Mouse (Mus musculus) brown adipose tissue, adult 24 weeks (tissue): ENCODE measurements around the gene Tmem256. TPM values are rescaled to one million over a fixed set of nuclear protein-coding genes. Genes with fewer than 3 reads are reported as not detected.
"Not testable (repeated sequence)": the region's sequence is repeated elsewhere in the genome, so short reads cannot be mapped to it uniquely, and the experiment has no call there.

Experiments
- H3K27ac ChIP-seq: fragments of 200-500 bp; replicated peaks from 2 replicates; pipeline ENCODE4 v1.5.1; 2012; ENCODE audit warnings: low read depth, mild to moderate bottlenecking, low read length
- H3K4me1 ChIP-seq: fragments of 200-500 bp; 2 replicates; pipeline ENCODE4 v1.6.1; 2012; ENCODE audit warnings: low read length, mixed read lengths; ENCODE audit not compliant: control insufficient read depth, insufficient read depth, insufficient read length
- H3K4me3 ChIP-seq: fragments of 200-500 bp; 2 replicates; pipeline ENCODE4 v1.5.1; 2012; ENCODE audit warnings: low read depth, mild to moderate bottlenecking, low read length, moderate library complexity; ENCODE audit not compliant: insufficient read depth
- polyA plus RNA-seq: library from polyadenylated mRNA; stranded (reverse); fragments of >200 nt; gene quantifications from 2 replicates; pipeline ENCODE4 v1.2.4, GENCODE M21; 2012; ENCODE audit not compliant: missing spikeins, insufficient read depth, insufficient read length

The Tmem256 gene
- polyA plus RNA-seq, 1 experiment = 248 TPM

- H3K4me3 ChIP-seq = no peak within 1 kb of the TSS
Measured at GRCm38 (mm10) chr11:69858113-69858998, 20.0 kb downstream of the Tmem256 start, which contains the start of gene Tnk1. Gene Tnk1, minus strand, starts transcription at chr11:69858730.

DNA sequence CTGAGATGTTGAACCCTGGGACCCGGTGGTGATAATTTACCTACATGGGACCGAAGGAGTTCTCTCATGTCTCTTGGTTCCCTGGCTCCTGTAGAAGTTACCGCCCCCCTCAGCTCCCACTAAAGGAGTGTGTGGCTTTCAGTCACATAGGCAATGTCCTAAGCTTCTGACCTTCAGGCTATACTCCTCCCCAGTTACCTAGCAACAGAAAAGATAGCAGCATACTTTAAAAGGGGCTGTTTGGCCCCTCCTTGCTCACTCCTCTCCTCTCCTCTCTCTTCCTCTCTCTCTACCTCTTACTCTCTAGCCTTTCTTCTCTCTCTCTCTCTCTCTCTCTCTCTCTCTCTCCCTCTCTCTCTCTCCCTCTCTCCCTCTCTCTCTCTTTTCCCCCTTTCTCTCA lies 25.4 kb downstream of the Tmem256 start:
- H3K27ac ChIP-seq, H3K4me1 ChIP-seq, H3K4me3 ChIP-seq: not testable (repeated sequence)

More at GRCm38 (mm10) chr11:69858113-69858998, 20.0 kb downstream of the Tmem256 start, which contains the start of gene Tnk1:
- Histone ChIP-seq H3K4me1 (peaks cover 5% of the 10 kb centered on the region), H3K27ac (no peak within 1 kb of the TSS)

GRCm38 (mm10) chr11:69864138-69864860 lies 26.0 kb downstream of the Tmem256 start:
- Histone ChIP-seq H3K27ac (no peak overlapping the region), H3K4me3 (no peak overlapping the region)

DNA sequence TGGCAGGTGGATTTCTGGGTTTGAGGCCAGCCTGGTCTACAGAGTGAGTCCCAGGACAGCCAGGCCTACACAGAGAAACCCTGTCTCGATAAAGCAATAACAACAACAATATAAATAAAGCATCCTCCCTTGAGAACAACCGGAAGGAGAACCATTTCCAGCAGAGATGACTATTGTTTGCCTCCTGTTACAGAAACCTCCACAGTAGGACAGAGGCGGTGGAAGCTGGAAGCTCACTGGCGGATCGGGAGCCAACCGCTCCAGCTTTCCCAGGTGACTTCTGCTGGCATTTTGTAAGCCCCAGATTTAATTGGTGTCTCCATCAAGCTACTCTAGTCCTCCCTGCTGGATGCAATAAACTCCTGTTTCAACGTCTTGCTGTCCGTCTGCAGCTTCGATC lies 27.2 kb downstream of the Tmem256 start:
- H3K4me3 ChIP-seq = peak overlapping the region; percentile 36; the same call in 1 of the 2 replicates
- H3K27ac ChIP-seq = peak overlapping the region; percentile 59
- peaks cover 8% of the 10 kb centered on the region; the same call in 1 of the 2 replicates for H3K4me1 ChIP-seq

More at GRCm38 (mm10) chr11:69864138-69864860, 26.0 kb downstream of the Tmem256 start:
- H3K4me1 ChIP-seq = peaks cover 8% of the 10 kb centered on the region; the same call in 1 of the 2 replicates

DNA sequence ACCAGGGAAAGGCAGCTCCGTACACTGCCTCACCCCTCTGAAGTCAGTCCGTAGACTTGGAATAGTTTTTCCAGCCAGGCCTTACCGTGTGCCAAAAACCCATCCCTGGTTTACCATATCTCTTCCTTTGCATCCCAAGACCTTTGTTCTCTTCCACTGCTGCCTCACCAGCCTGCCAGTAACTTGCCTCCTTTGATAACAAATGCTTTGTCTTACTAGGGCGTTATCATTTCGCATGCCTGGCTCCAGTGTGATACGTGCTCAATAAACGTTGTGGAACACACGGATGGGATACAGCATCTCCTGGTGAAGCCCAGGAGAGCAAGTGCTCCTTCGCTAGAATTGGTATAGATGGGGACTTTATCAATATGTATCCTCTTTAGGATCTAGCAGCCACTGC lies 29.0 kb downstream of the Tmem256 start:
- peaks cover 9% of the 10 kb centered on the region; the same call in 1 of the 2 replicates for H3K4me1 ChIP-seq
- H3K4me3 ChIP-seq = no peak overlapping the region
- H3K27ac ChIP-seq = 0 out of 2 replicates have a peak overlapping the region, but pooled peaks have one; percentile 19

DNA sequence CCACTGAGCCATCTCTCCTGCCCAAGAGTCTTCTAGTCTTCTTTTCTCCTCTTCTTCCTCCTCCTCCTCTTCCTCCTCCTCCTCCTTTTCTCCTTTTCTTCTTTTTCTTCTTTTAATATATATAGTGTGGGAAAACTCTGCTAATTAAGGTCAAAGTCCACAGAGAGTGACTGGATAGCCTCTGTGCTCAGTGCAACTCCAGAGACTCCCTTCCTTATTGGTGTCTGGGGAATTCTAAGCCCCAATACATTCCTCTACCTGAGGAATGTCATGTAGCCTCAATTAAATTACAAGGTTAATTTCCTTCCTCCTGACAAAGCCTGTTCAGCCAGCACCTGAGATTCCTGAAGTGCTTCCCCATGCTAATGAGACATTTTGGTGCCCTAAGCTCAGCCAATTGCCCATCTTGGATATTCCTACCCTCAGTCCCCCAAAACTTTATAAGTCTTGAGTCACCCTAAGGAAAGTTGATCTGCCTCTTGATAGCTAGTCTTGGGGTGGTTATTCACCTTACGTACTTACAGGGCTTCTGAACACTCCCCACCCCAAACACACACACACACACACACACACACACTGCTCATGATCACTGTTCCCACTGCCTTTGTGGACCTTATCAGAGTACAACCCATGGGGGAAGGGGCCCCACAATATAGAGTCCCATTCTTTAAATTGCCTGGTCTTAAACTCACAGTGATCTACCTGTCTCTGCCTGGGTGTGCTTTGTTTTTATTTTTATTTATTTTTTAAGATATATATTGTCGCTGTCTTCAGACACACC lies 32.2 kb downstream of the Tmem256 start:
- Histone ChIP-seq H3K4me3 (no peak overlapping the region), H3K4me1 (peaks cover 9% of the 10 kb centered on the region; the same call in 1 of the 2 replicates), H3K27ac (0 out of 2 replicates have a peak overlapping the region, but pooled peaks have one; percentile 47)

GRCm38 (mm10) chr11:69871822-69872221 lies 33.5 kb downstream of the Tmem256 start:
- Histone ChIP-seq H3K4me3 (no peak overlapping the region), H3K27ac (no peak overlapping the region), H3K4me1 (peaks cover 10% of the 10 kb centered on the region; the same call in 1 of the 2 replicates)

GRCm38 (mm10) chr11:69872451-69872850 lies 34.1 kb downstream of the Tmem256 start:
- Histone ChIP-seq H3K4me3 (no peak overlapping the region), H3K4me1 (peaks cover 5% of the 10 kb centered on the region; the same call in 1 of the 2 replicates), H3K27ac (no peak overlapping the region)

- Histone ChIP-seq H3K4me3 (no peak overlapping the region), H3K27ac (peak overlapping the region; percentile 30), H3K4me1 (peaks cover 6% of the 10 kb centered on the region)
Measured at GRCm38 (mm10) chr11:69876186-69876585, 37.9 kb downstream of the Tmem256 start.

GRCm38 (mm10) chr11:69876867-69877266 lies 38.6 kb downstream of the Tmem256 start:
- Histone ChIP-seq H3K4me3 (no peak overlapping the region), H3K27ac (peak overlapping the region; percentile 30), H3K4me1 (peaks cover 6% of the 10 kb centered on the region)

DNA sequence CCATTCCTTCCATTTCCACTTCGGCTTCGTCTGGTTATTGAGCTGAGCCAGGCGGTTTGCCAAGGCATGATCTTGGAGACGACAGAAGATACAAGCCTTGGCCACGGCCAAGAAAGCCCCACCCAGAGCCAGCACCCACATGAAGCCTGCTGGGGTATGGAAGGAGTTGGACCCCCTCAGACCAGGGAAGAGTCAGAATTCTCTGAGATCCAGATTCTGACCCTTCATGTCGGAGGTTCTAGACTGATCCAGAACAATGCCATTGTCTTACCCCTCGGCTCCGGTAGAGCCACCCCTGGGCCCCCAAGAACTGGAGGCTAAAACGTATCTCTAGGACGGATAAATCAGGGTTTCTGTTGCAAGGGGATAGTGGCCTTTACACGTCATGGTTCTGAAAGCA lies 39.6 kb downstream of the Tmem256 start, which contains the start of gene Tmem95:
Gene Tmem95 (minus strand): TSS at position 141 of the 400 bp plus-strand sequence.
- Histone ChIP-seq H3K4me1 (peaks cover 6% of the 10 kb centered on the region), H3K4me3 (peak within 1 kb of the TSS; percentile 11; the same call in 1 of the 2 replicates), H3K27ac (peak within 1 kb of the TSS; percentile 17; the same call in 1 of the 2 replicates)

DNA sequence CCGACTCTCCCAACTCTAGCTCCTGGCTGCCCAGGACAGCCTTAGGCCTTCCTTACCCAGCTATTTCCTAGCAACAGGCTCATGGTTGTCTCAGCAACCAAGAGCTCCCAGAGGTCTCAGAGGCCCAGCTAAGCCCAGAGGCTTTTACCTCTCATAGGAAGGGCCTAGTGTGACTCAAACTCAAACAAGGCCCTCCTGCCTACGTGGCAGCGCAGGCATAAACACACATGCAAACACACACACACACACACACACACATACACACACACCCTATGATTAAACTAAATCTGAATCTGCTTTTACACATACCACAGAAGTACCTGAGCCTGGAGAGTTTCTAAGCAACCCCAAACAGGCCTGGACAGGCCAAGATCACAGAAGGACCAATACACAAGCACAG lies 40.1 kb downstream of the Tmem256 start:
- Histone ChIP-seq H3K4me1 (peaks cover 6% of the 10 kb centered on the region), H3K27ac (peak overlapping the region; percentile 17; the same call in 1 of the 2 replicates), H3K4me3 (peak overlapping the region; percentile 7; the same call in 1 of the 2 replicates)

DNA sequence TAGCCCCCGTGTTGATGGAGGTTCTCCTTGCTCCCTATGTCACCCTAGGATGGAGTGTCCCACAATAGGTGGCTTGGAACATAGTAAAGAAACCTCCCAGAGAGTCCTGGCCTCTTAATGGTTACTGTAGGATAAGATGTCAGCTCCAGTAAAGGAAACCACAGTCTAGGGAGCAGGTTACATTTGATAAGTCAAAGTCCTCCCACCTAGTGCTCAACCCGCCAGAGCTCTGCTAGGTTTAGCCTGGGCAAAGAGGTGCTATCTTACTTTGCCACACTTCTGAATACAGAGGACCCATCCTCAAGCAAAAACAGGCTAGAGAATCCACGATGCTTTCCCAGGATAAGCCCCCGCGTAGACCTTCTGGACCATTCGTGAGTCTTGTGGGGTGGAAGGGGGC lies 40.6 kb downstream of the Tmem256 start:
- peak overlapping the region; percentile 15; the same call in 1 of the 2 replicates for H3K27ac ChIP-seq
- H3K4me1 ChIP-seq = peaks cover 8% of the 10 kb centered on the region
- peak overlapping the region; percentile 77 for H3K4me3 ChIP-seq

GRCm38 (mm10) chr11:69879711-69880110 lies 41.4 kb downstream of the Tmem256 start:
- Histone ChIP-seq H3K4me1 (peaks cover 10% of the 10 kb centered on the region), H3K27ac (no peak overlapping the region)

More at GRCm38 (mm10) chr11:69879711-69880110, 41.4 kb downstream of the Tmem256 start:
- peak overlapping the region; percentile 77 for H3K4me3 ChIP-seq
